Mouse (Mus musculus): ENCODE data around the gene Crhr2.
A peak's percentile ranks its signal among the peaks of the same experiment; 100 is the strongest.

Crhr2 gene

DNA sequence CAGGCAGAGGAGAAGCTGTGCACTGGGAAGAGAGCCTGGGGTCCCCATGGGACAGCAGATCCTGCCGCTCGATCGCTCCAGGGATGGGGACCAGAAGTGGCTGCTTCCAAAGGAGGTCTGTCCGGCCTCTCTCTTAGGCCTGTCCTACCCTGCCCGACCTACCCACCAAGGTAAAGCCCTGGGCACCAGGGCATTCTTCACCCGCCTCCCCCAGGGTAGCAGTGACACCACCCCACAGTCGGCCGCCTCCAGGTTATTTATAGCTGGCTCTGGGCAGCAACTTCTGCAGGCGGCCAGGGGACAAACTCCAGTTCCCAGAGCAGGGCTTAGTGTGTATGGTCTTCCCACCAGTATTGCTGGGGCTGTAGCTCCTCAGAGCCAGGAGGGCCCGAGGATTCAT lies at the start of gene Crhr2:
Gene Crhr2, minus strand, starts transcription at position 223 of the 400 bp plus-strand sequence.
- DNase-seq, result no peak

- DNase-seq, result peak; percentile 64
These were observed 46.7 kb upstream of the Crhr2 start for GRCm38 (mm10) chr6:55179560-55179959.

GRCm38 (mm10) chr6:55177060-55177732 lies 44.4 kb upstream of the Crhr2 start:
- peak; percentile 55 for DNase-seq

GRCm38 (mm10) chr6:55175892-55176291 lies 43.1 kb upstream of the Crhr2 start:
- DNase-seq, result peak; percentile 65

- no peak for DNase-seq
These were observed 42.6 kb upstream of the Crhr2 start for GRCm38 (mm10) chr6:55175456-55175855.

GRCm38 (mm10) chr6:55174741-55175181 lies 41.9 kb upstream of the Crhr2 start, which contains the start of gene Inmt:
Gene Inmt, minus strand, starts transcription at chr6:55175043.
- DNase-seq, result peak; percentile 53

DNA sequence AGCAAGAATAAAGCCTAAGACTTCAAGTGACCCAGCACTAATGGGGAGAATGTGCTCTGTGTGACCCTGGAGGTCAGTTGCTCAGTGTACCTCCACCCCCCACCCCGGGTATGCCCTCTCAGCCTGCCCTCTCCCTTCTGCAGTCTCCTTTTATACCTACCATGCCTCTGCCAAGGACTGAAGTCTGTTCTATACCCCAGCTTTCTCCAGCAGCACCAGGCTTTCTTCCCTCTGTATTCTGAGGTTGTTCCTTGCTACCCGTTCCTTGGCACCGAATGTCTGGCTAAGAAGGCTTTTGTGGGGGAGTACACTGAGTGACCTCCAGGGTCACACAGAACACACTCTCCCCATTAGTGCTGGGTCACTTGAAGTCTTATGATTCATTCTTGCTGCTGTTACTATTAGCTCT lies 41.1 kb upstream of the Crhr2 start:
- no peak for DNase-seq

- no peak for DNase-seq
These were observed 40.4 kb upstream of the Crhr2 start for GRCm38 (mm10) chr6:55173171-55173570.

DNA sequence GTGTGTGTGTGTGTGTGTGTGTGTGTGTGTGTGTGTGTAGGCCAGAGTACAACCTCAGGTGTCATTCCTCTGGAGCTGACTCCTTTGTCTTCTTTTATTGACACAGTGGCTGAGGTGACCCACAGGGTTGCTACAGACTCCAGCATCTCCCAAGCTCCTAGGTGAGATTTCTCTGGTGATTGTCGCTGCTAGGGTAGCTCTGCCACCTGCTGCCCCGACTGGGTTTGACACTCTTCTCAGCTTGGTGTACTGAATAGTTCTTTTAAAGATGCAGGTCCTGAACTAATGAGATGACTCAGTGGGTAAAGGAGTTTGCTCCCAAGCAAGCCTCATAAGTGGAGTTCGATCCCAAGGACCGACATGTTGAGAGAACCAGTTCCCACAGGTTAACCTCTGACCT lies 38.8 kb upstream of the Crhr2 start:
- no peak for DNase-seq

- DNase-seq, result no peak
These were observed 37.0 kb upstream of the Crhr2 start for GRCm38 (mm10) chr6:55169818-55170217.

DNA sequence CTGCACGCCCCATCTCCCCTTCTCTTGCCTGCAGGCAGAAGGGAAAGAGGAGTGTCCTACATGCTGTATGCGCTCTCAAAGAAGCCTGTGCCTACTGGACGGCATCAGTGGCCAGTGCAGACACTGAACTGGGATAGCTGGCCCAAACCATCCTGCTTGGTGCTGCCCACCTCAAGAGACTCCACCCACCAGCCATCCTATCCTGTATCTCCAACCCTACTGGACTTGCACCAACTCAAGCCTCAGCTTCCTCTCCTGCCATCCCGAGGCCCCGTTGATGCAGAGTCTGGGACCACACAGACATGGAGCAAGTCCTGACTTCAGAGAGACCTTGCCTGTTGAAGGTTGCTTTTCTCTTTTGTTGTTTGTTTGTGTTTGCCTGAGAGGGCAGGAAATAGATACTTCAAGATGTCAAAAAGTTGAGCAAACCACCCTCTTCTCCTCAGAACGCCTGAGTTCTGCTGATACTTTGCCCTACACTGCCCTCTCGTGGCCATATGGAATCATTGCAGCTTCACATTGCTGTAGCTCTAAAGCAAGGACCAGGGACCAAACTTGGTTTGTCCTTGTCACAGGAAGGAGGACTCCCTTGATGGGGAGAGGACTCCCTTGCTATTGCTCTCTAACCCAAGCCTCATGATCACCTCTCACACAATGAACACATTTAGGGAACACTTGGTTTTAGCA lies 34.1 kb upstream of the Crhr2 start:
- peak; percentile 84 for DNase-seq

GRCm38 (mm10) chr6:55163046-55163584 lies 30.3 kb upstream of the Crhr2 start:
- no peak for DNase-seq

- no peak for DNase-seq
These were observed 28.5 kb upstream of the Crhr2 start for GRCm38 (mm10) chr6:55161311-55161761.

DNA sequence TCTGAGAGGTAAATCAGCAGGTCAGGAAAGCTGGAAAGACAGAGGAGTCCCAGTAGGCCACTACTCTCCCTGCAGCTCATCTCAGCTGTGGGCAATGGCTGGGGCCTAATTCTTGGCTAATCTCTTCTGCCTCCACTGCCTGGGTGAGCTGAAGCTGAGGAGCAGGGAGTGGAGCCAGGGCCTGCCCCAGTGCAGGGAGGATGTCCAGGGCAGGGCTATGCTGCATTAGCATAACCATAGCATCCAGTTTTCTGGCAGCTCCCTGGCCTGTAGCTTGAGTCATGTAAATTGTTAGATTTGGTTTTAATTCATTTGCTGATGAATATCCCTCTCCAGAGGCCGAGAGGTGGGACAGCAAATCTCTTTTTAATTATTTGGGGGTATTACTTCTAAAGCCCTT lies 26.4 kb upstream of the Crhr2 start:
- no peak for DNase-seq

DNA sequence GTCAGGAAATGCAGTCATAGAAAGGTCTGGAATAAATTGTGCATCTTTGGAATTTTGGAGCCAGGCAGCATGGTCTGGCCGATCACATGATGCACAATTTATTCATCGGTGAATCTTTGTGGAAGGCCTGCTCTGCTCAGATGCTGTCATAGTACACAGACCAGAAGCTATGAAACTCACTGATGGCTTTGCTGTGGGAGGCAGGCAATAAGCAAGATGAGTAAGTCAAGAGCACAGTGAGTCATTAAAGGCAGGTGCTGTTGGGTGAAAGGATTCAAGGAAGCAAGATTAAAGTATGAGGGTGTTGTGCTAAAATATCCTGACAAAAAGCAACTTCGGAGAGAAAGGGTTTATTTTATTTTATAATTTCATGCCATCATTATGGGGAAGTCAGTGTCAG lies 19.4 kb upstream of the Crhr2 start:
- DNase-seq, result no peak

DNA sequence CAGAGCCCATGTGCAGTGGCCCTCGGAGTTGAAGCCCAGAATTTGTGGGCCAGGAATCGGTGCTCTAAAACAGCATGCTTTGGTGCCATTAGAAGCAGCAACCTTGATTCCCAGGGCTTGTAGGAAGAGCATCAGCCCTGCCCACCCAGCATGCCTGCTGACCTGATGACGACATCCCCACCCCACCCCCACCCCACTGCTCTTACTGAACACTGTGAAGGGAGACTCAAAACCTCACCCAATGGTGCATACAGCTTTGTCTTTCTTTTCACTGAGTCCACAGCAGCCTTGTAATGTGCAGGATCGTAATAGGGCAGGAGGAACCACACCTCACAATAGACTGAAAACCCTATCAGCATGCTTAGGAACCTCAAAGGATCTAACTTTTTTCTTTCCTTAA lies 13.3 kb upstream of the Crhr2 start:
- no peak for DNase-seq

DNA sequence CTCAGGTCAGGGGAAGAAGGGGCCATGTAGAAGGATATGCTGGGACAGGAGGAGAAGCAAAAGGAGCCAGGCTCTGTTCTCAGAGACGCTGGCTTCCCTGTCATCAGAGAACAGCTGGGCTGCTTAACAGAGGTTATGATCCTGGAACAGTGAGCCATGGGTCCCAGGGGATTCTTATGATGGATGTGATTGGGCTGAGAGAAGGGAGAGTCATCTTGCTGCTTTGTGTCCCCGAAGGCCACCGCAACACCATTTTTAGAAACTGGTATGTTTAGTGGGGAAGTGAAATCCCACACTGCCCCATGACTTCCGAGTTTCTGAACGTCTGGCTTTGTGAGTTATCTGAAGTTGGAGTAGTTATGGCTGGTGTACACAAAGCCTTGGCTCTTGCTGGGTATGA lies 12.5 kb upstream of the Crhr2 start:
- DNase-seq, result peak; percentile 35

DNA sequence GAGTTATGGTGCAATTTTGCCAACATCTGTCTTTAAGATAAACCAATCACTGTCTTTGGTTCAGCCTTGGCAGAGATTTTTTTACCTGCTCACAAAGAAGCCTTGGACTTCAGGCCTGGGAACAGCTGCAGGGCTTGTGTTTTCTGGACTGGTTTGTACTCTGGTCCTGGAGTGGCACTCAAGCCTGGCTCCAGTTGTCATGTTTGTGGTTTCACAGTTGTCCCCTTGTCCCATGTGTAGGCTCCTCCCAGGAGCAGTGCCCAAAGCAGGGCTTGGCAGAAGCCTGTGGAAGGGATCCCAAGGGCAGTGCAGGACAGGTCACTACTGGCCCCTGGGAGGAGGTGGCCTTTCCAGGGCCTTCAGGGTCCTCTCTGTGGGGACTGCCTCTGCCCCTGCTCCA lies 5.5 kb upstream of the Crhr2 start:
- no peak for DNase-seq

- no peak for DNase-seq
These were observed 609 bp upstream of the Crhr2 start for GRCm38 (mm10) chr6:55133425-55133824.

DNA sequence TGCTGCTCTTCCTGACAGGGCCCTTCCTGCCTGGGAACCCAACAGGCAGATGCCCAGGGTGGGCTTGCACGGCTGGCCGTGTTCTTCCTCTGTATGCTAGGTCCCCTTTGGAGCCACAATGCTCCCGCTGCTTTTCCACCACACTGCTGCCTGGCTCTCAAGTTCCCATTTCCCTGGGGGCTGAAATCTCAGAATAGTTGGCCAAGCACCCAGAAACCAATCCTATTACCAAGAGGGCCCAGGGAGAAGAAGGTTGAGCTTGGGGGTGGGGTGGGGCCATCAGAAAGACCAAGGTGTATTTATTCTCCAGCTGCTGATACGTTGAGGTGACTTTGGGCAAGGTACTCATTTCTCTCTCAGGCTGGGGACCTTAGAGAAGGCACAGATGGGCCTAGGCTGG lies 1.5 kb downstream of the Crhr2 start:
- no peak for DNase-seq

DNA sequence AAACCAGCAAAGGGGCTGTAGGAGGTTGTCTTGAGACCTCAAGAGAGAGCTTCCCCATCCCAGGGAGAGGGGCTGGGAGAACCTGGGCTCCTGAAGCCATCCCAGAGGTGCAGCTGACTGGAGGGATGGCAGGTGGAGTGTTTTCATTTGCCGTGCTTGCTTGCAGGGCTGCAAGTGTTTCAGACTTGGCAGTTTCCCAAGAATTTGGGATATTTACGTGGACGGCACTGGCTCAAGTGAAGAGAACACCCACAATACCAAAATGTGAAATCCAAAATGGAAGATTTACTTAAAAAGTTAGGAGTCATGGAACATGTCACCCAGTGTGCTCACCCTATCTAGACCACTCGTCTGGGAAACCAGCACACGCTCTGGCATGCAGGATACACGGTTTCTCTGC lies 2.2 kb downstream of the Crhr2 start:
- peak; percentile 10 for DNase-seq

DNA sequence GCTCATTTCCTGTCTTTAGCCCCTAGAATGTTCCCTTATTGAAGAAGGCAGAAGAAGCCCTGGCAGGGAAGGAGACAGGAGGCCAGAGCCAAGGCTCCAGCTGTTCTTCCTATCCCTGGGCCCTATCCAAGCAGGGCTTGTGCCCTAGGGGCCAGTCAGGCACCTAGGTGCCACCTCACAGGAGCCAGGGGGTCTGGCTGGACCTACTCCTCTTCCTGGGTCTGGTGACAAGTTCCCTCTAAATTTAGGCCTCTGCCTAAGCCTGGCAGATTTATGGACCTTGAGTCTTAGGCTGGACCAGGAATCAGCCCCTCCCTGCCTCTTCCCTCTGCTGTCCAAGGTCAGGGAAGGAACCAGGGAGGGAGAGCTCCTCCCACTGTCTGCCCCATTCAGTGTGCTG lies 4.4 kb downstream of the Crhr2 start:
- DNase-seq, result peak; percentile 3

DNA sequence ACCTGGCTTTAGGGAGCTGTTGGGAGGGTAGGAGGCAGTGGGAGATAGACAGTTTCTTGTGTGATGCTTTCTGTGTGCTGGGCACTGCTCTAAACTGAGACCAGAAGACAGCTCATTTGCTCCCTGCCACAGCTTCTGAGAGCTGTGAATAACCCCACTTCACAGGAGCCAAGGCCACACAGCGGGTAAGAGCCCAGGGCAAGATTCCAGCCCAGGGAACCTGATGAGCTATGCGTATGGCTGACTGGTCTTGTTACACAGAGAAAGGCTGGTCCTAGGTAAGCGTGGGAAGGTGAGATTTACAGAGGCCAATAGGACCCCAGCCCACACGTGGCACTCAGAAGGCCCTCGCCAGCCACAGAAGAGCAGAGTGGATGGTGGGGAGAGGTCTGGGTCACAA lies 6.2 kb downstream of the Crhr2 start:
- DNase-seq, result no peak

DNA sequence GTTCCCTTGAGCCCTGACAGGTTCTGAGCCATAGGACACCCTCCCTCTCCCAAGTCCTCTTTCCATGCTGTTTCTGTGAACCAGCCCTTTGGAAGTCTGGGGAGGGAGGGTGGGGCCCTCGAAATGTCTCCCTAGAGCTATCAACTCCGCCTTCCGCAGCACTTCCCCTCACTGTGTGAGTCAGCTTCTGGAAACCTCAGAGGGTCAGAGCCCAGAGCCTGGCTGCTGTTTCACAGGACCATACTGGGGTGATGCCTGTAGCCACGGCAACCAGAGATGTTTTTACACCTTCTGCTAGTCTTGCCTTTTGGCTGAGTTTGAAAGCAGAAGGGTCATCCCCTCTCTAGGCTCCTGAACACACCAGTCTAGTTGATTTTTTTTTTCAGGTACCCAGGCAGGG lies 9.8 kb downstream of the Crhr2 start:
- DNase-seq, result peak; percentile 6
